Comparison of ENCODE assay signal across 8 mouse cellular contexts in genomic region chr10:59952152-59952780, GRCm38 (mm10). TPM values are rescaled to one million over a fixed set of nuclear protein-coding genes. Genes with fewer than 3 reads are reported as not detected.
A peak's percentile ranks its signal among the peaks of the same experiment; 100 is the strongest.
DNase-seq lines count a peak whose midpoint lies in the region; ATAC-seq and TF ChIP-seq lines count a peak whose summit lies in the region.

No protein-coding gene starts in this region.

- no peak for TF ChIP-seq CTCF in kidney, adult 2 months (conservative IDR thresholded peaks at IDR 0.05; ENCODE audit: insufficient read depth, insufficient read length, low read depth, low read length)

- H3K27ac ChIP-seq in kidney, adult 2 months (ENCODE audit: insufficient read depth, low read depth, low read length) = peak overlapping the region; percentile 94
- peak overlapping the region; percentile 97 for H3K27ac ChIP-seq in forebrain, embryonic 13.5 days

- peak; percentile 42 for ATAC-seq in forebrain, embryonic 13.5 days
- peak; percentile 32 for ATAC-seq in megakaryocyte-erythroid progenitor cell, adult 5-6 weeks (replicated peaks; ENCODE audit: low FRiP score, low TSS enrichment, poor library complexity, severe bottlenecking)

- H3K36me3 ChIP-seq in kidney, adult 2 months (ENCODE audit: control insufficient read depth, insufficient read depth, low read length) = no peaks in the 10 kb centered on the region
- H3K36me3 ChIP-seq in forebrain, embryonic 13.5 days (ENCODE audit: poor library complexity, severe bottlenecking) = no peaks in the 10 kb centered on the region
- H3K36me3 ChIP-seq in splenic B cell, adult 2 months (ENCODE audit: control insufficient read depth, insufficient read depth, low read length, poor library complexity, severe bottlenecking) = peaks cover 3% of the 10 kb centered on the region; the same call in 1 of the 2 replicates

- no peak for TF ChIP-seq POLR2A in kidney, adult 2 months (IDR thresholded peaks at IDR 0.05; ENCODE audit: low read depth, low read length)

- H3K4me2 ChIP-seq in forebrain, embryonic 13.5 days = peak overlapping the region; percentile 78

- intact Hi-C loops in heart, postnatal 14 days (cut with DNase I) = loop anchor here (5.0 kb wide), 1 partner anchor 35 kb away; no protein-coding TSS in a partner anchor

- H3K27me3 ChIP-seq in kidney, adult 2 months (replicated peaks; ENCODE audit: control insufficient read depth, insufficient read depth, low read length) = no peaks in the 10 kb centered on the region; the same call in 1 of the 2 replicates
- H3K27me3 ChIP-seq in forebrain, embryonic 13.5 days = no peaks in the 10 kb centered on the region
- H3K27me3 ChIP-seq in splenic B cell, adult 2 months (ENCODE audit: control insufficient read depth, insufficient read depth, low read length, poor library complexity, severe bottlenecking) = no peaks in the 10 kb centered on the region

- H3K4me1 ChIP-seq in kidney, adult 2 months (ENCODE audit: control insufficient read depth, insufficient read depth, low read length) = peaks cover 13% of the 10 kb centered on the region; the same call in 1 of the 2 replicates
- peaks cover 43% of the 10 kb centered on the region for H3K4me1 ChIP-seq in forebrain, embryonic 13.5 days

- H3K9me3 ChIP-seq in forebrain, embryonic 13.5 days (replicated peaks) = no peaks in the 10 kb centered on the region

- H3K4me3 ChIP-seq in kidney, adult 2 months (ENCODE audit: insufficient read depth, low read depth, low read length) = peak overlapping the region; percentile 67
- peak overlapping the region; percentile 91 for H3K4me3 ChIP-seq in forebrain, embryonic 13.5 days

- H3K9ac ChIP-seq in forebrain, embryonic 13.5 days = peak overlapping the region; percentile 77

- peak; percentile 74 for DNase-seq in kidney, adult 2 months
- no peak for DNase-seq in kidney, adult 11 months
- DNase-seq in cerebellum, adult 11-12 months = peak; percentile 86
- DNase-seq in heart, postnatal 14 days = peak; percentile 74 to 80
- peak; percentile 76 to 79 for DNase-seq in layer of hippocampus, postnatal 14 days (ENCODE audit: low spot score in 2 of 2)
- peak; percentile 47 for DNase-seq in splenic B cell, adult 2 months (ENCODE audit: low read depth, low spot score)

- WGBS in kidney, adult 2 months = under 1% methylated on average over 31 of the region's 31 CpGs
- under 1% methylated on average over 31 of the region's 31 CpGs for WGBS in forebrain, embryonic 13.5 days

RNA-seq across cellular contexts. Expression of gene Ddit4, which starts 0.6 kb away (rescaled TPM):
- polyA plus RNA-seq in kidney, adult 2 months (2012; rRNA removed) = 21.1 and 21.6 TPM in 2 replicates
- polyA plus RNA-seq in forebrain, embryonic 13.5 days (2015; fragmentation: Nextera tagmentation; extraction: Ambion mirVana) = 69.3 and 71.3 TPM in 2 replicates
- total RNA-seq in heart, postnatal 14 days (2021) = 100 to 1,000 TPM; 188 to 191 TPM
- total RNA-seq in layer of hippocampus, postnatal 14 days (2021) = 100 to 1,000 TPM in 1 of 2 experiments, 10 to 100 TPM in 1; 99.5 to 106 TPM
- 2.0 and 3.0 TPM in 2 replicates for total RNA-seq in megakaryocyte-erythroid progenitor cell, adult 5-6 weeks (2014; fragmentation: Nextera tagmentation)
- 2.0 and 4.4 TPM in 2 replicates for total RNA-seq in megakaryocyte-erythroid progenitor cell, adult 5-6 weeks (2017)

RNA-seq across cellular contexts. Expression of gene Ascc1, which starts 50.3 kb away (rescaled TPM):
- 106 and 132 TPM in 2 replicates for polyA plus RNA-seq in kidney, adult 2 months (2012; rRNA removed)
- polyA plus RNA-seq in forebrain, embryonic 13.5 days (2015; fragmentation: Nextera tagmentation; extraction: Ambion mirVana) = 42.1 and 43.1 TPM in 2 replicates
- 10 to 100 TPM; 19.1 to 21.7 TPM for total RNA-seq in heart, postnatal 14 days (2021)
- total RNA-seq in layer of hippocampus, postnatal 14 days (2021) = 10 to 100 TPM; 18.4 to 19.1 TPM
- total RNA-seq in megakaryocyte-erythroid progenitor cell, adult 5-6 weeks (2014; fragmentation: Nextera tagmentation) = 30.8 and 36.1 TPM in 2 replicates
- total RNA-seq in megakaryocyte-erythroid progenitor cell, adult 5-6 weeks (2017) = 34.3 and 34.7 TPM in 2 replicates

RNA-seq across cellular contexts. Expression of gene Anapc16, which starts 50.7 kb away (rescaled TPM):
- polyA plus RNA-seq in kidney, adult 2 months (2012; rRNA removed) = 84.8 and 100 TPM in 2 replicates
- 122 TPM in 2 replicates for polyA plus RNA-seq in forebrain, embryonic 13.5 days (2015; fragmentation: Nextera tagmentation; extraction: Ambion mirVana)
- 10 to 100 TPM; 64.8 to 70.1 TPM for total RNA-seq in heart, postnatal 14 days (2021)
- total RNA-seq in layer of hippocampus, postnatal 14 days (2021) = 10 to 100 TPM; 67.4 to 69.2 TPM
- 59.5 and 72.3 TPM in 2 replicates for total RNA-seq in megakaryocyte-erythroid progenitor cell, adult 5-6 weeks (2014; fragmentation: Nextera tagmentation)
- 42.1 and 43.2 TPM in 2 replicates for total RNA-seq in megakaryocyte-erythroid progenitor cell, adult 5-6 weeks (2017)

Comparison
In these comparisons a context has a peak if more than half of its experiments do, and no peak if none do; other contexts are left out.
1. RNA of gene Ddit4, which starts 0.6 kb away (total RNA-seq): 188 to 191 TPM in heart, postnatal 14 days and 99.5 to 106 TPM in layer of hippocampus, postnatal 14 days; 2.0 to 4.4 TPM in megakaryocyte-erythroid progenitor cell, adult 5-6 weeks; every median in the first group is over 10 times any median in the second.